Mouse (Mus musculus) neural tube, embryonic 10.5 days (tissue): Measurements from ENCODE around the gene Igf2r.

ENCODE experiments used
- DNase-seq: peaks from one replicate; pipeline ENCODE4 v3.0.0-alpha.2; 2017; ENCODE audit warnings: low spot score; ENCODE audit errors: extremely low spot score

Igf2r gene

GRCm38 (mm10) chr17:12721118-12721886 is 48.2 kb downstream of the Igf2r start:
- DNase-seq, result no peak

GRCm38 (mm10) chr17:12718251-12718650 is 51.2 kb downstream of the Igf2r start:
- DNase-seq, result no peak

GRCm38 (mm10) chr17:12717445-12717844 is 52.0 kb downstream of the Igf2r start:
- DNase-seq, result no peak

GRCm38 (mm10) chr17:12715032-12715431 is 54.4 kb downstream of the Igf2r start:
- DNase-seq, result no peak

GRCm38 (mm10) chr17:12714080-12714561 is 55.3 kb downstream of the Igf2r start:
- DNase-seq, result no peak

- no peak for DNase-seq
Observed at GRCm38 (mm10) chr17:12712993-12713392, 56.5 kb downstream of the Igf2r start.

- no peak for DNase-seq
Observed at GRCm38 (mm10) chr17:12712191-12712590, 57.3 kb downstream of the Igf2r start.

- no peak for DNase-seq
Observed at GRCm38 (mm10) chr17:12710976-12711375, 58.5 kb downstream of the Igf2r start.

GRCm38 (mm10) chr17:12710050-12710780 is 59.2 kb downstream of the Igf2r start:
- DNase-seq, result no peak

- DNase-seq, result no peak
Observed at GRCm38 (mm10) chr17:12708398-12708797, 61.1 kb downstream of the Igf2r start.

- DNase-seq, result no peak
Observed at GRCm38 (mm10) chr17:12706590-12707049, 62.8 kb downstream of the Igf2r start.

GRCm38 (mm10) chr17:12702901-12703300 is 66.6 kb downstream of the Igf2r start:
- no peak for DNase-seq

- no peak for DNase-seq
Observed at GRCm38 (mm10) chr17:12700373-12700772, 69.1 kb downstream of the Igf2r start.

GRCm38 (mm10) chr17:12691899-12692298 is 77.6 kb downstream of the Igf2r start:
- no peak for DNase-seq

GRCm38 (mm10) chr17:12689537-12689936 is 79.9 kb downstream of the Igf2r start:
- no peak for DNase-seq

- DNase-seq, result no peak
Observed at GRCm38 (mm10) chr17:12688427-12689110, 80.9 kb downstream of the Igf2r start.

GRCm38 (mm10) chr17:12684928-12685624 is 84.4 kb downstream of the Igf2r start:
- DNase-seq, result no peak

- no peak for DNase-seq
Observed at GRCm38 (mm10) chr17:12684412-12684811, 85.1 kb downstream of the Igf2r start.

- DNase-seq, result no peak
Observed at GRCm38 (mm10) chr17:12683582-12683981, 85.9 kb downstream of the Igf2r start.

- no peak for DNase-seq
Observed at GRCm38 (mm10) chr17:12678261-12678660, 91.2 kb downstream of the Igf2r start.

- DNase-seq, result no peak
Observed at GRCm38 (mm10) chr17:12677139-12677538, 92.3 kb downstream of the Igf2r start.
